Mouse (Mus musculus): ENCODE data around the gene Gna14.

DNA sequence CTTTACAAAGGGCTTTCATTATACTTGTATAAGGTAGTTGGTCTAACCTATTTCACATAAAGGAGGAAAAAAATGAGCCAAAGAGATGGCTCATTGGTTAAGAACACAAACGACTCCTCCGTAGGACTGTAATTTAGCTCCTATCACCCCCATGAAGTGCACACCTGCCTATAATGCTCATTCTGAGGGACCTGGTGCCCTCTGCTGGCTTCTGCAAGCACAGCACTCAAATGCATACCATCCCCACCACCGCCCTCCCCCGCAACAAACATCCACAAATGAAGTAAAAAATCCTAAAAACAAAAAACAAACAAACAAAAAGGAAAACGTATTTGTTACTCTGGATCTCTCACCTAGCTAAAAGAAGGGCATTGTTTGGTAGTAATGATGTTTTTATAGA, 122.4 kb downstream of the Gna14 start:
- peak; percentile 90 for TF ChIP-seq CTCF (IDR thresholded peaks at IDR 0.05; ENCODE audit: low read depth, low read length)
- TF ChIP-seq POLR2A (IDR thresholded peaks at IDR 0.05; ENCODE audit: insufficient read depth, low read length) = no peak
- no peak for TF ChIP-seq EP300 (IDR thresholded peaks at IDR 0.05; ENCODE audit: insufficient read depth, low read depth, low read length)
